ENCODE assay signal across 8 mouse cellular contexts in genomic region chr11:115512407-115513183, GRCm38 (mm10). TPM values are rescaled to one million over a fixed set of nuclear protein-coding genes. Genes with fewer than 3 reads are reported as not detected.
DNase-seq lines count a peak whose midpoint lies in the region; ATAC-seq and TF ChIP-seq lines count a peak whose summit lies in the region.

No protein-coding gene starts in this region.

- no peak for TF ChIP-seq POLR2A in lung, adult 2 months (IDR thresholded peaks at IDR 0.05; ENCODE audit: borderline replicate concordance, extremely low read depth, low read depth, low read length)

- H3K4me3 ChIP-seq in embryonic facial prominence, embryonic 12.5 days, result peak overlapping the region; percentile 92
- peak overlapping the region; percentile 94 for H3K4me3 ChIP-seq in lung, adult 2 months (replicated peaks; ENCODE audit: extremely low read depth, low read depth, low read length)
- H3K4me3 ChIP-seq in neural tube, embryonic 14.5 days (ENCODE audit: low read depth, low read length), result peak overlapping the region; percentile 100

- peak overlapping the region; percentile 81 for H3K9ac ChIP-seq in embryonic facial prominence, embryonic 12.5 days
- peak overlapping the region; percentile 100 for H3K9ac ChIP-seq in neural tube, embryonic 14.5 days (replicated peaks; ENCODE audit: low read depth, low read length)

- H3K4me2 ChIP-seq in embryonic facial prominence, embryonic 12.5 days (replicated peaks), result peak overlapping the region; percentile 89
- H3K4me2 ChIP-seq in neural tube, embryonic 14.5 days (ENCODE audit: low read depth, low read length), result peak overlapping the region; percentile 92

- DNase-seq in gastrocnemius, adult 18-20 months (ENCODE audit: low spot score), result peak; percentile 39
- no peak for DNase-seq in gastrocnemius, adult 8-10 months (ENCODE audit: low spot score in 2 of 2)
- DNase-seq in lung, adult 2 months, result peak; percentile 23
- DNase-seq in cerebellum, adult 11-12 months, result no peak
- no peak for DNase-seq in right cerebral cortex, postnatal 10 days (ENCODE audit: low spot score in 2 of 2)

- 36% methylated on average over 8 of the region's 8 CpGs for WGBS in embryonic facial prominence, embryonic 12.5 days
- WGBS in lung, adult 2 months, result 18% methylated on average over 8 of the region's 8 CpGs
- 13% methylated on average over 8 of the region's 8 CpGs for WGBS in neural tube, embryonic 14.5 days

- H3K27me3 ChIP-seq in embryonic facial prominence, embryonic 12.5 days, result no peaks in the 10 kb centered on the region
- no peaks in the 10 kb centered on the region; the same call in 1 of the 2 replicates for H3K27me3 ChIP-seq in neural tube, embryonic 14.5 days (ENCODE audit: control insufficient read depth, insufficient read depth, low read length)

- H3K9me3 ChIP-seq in embryonic facial prominence, embryonic 12.5 days, result no peaks in the 10 kb centered on the region
- no peaks in the 10 kb centered on the region for H3K9me3 ChIP-seq in neural tube, embryonic 14.5 days (ENCODE audit: control insufficient read depth, low read length)

- peak overlapping the region; percentile 61; the same call in 1 of the 2 replicates for H3K27ac ChIP-seq in embryonic facial prominence, embryonic 12.5 days
- H3K27ac ChIP-seq in neural tube, embryonic 14.5 days (ENCODE audit: low read depth, low read length), result peak overlapping the region; percentile 86

- no peaks in the 10 kb centered on the region for H3K36me3 ChIP-seq in embryonic facial prominence, embryonic 12.5 days
- H3K36me3 ChIP-seq in neural tube, embryonic 14.5 days (ENCODE audit: control insufficient read depth, insufficient read depth, low read length), result no peaks in the 10 kb centered on the region

- TF ChIP-seq CTCF in lung, adult 2 months (IDR thresholded peaks at IDR 0.05; ENCODE audit: insufficient read depth, low read length), result no peak

- no peak for ATAC-seq in embryonic facial prominence, embryonic 12.5 days (ENCODE audit: insufficient number of reproducible peaks, insufficient read depth, low FRiP score, low TSS enrichment)
- ATAC-seq in hematopoietic stem cell, adult 5-6 weeks (replicated peaks in 1 of 2; ENCODE audit: insufficient read depth in 1 of 2, low FRiP score in 2 of 2, low TSS enrichment in 1 of 2, low read depth in 1 of 2, poor library complexity in 2 of 2, severe bottlenecking in 2 of 2), result peak; percentile 35 to 43; a peak in 3 of 4 replicates
- ATAC-seq in neural tube, embryonic 14.5 days (ENCODE audit: low read depth), result no peak

- peaks cover 47% of the 10 kb centered on the region for H3K4me1 ChIP-seq in embryonic facial prominence, embryonic 12.5 days
- H3K4me1 ChIP-seq in lung, adult 2 months (ENCODE audit: control insufficient read depth, insufficient read depth, low read length), result peaks cover 7% of the 10 kb centered on the region
- H3K4me1 ChIP-seq in neural tube, embryonic 14.5 days (ENCODE audit: control insufficient read depth, insufficient read depth, low read length), result peaks cover 36% of the 10 kb centered on the region

RNA-seq across cellular contexts. Expression of gene Jpt1, which starts 1.6 kb away (rescaled TPM):
- total RNA-seq in gastrocnemius, adult 18-20 months (2021), result 10 to 100 TPM; 49.7 to 52.4 TPM
- 10 to 100 TPM; 64.3 to 70.0 (median 66.3) TPM for total RNA-seq in gastrocnemius, adult 8-10 months (2022)
- 591 and 626 TPM in 2 replicates for polyA plus RNA-seq in embryonic facial prominence, embryonic 12.5 days (2016; fragmentation: Nextera tagmentation; extraction: Ambion mirVana)
- total RNA-seq in hematopoietic stem cell, adult 5-6 weeks (2017), result 122 and 126 TPM in 2 replicates
- polyA plus RNA-seq in lung, adult 2 months (2012; rRNA removed), result 114 and 147 TPM in 2 replicates
- 1,282 and 1,347 TPM in 2 replicates for polyA plus RNA-seq in neural tube, embryonic 14.5 days (2014; fragmentation: Nextera tagmentation; extraction: Ambion mirVana)

RNA-seq across cellular contexts. Expression of gene Nt5c, which starts 20.9 kb away (rescaled TPM):
- 1 to 10 TPM; 6.2 to 6.8 TPM for total RNA-seq in gastrocnemius, adult 18-20 months (2021)
- 1 to 10 TPM; 5.4 to 7.4 (median 6.6) TPM for total RNA-seq in gastrocnemius, adult 8-10 months (2022)
- polyA plus RNA-seq in embryonic facial prominence, embryonic 12.5 days (2016; fragmentation: Nextera tagmentation; extraction: Ambion mirVana), result 73.7 and 80.6 TPM in 2 replicates
- total RNA-seq in hematopoietic stem cell, adult 5-6 weeks (2017), result 62.3 and 99.8 TPM in 2 replicates
- 47.1 and 54.9 TPM in 2 replicates for polyA plus RNA-seq in lung, adult 2 months (2012; rRNA removed)
- polyA plus RNA-seq in neural tube, embryonic 14.5 days (2014; fragmentation: Nextera tagmentation; extraction: Ambion mirVana), result 84.4 and 95.8 TPM in 2 replicates

RNA-seq across cellular contexts. Expression of gene Sumo2, which starts 23.5 kb away (rescaled TPM):
- 100 to 1,000 TPM; 146 TPM for total RNA-seq in gastrocnemius, adult 18-20 months (2021)
- total RNA-seq in gastrocnemius, adult 8-10 months (2022), result 100 to 1,000 TPM; 138 to 163 (median 141) TPM
- polyA plus RNA-seq in embryonic facial prominence, embryonic 12.5 days (2016; fragmentation: Nextera tagmentation; extraction: Ambion mirVana), result 1,276 and 1,289 TPM in 2 replicates
- total RNA-seq in hematopoietic stem cell, adult 5-6 weeks (2017), result 501 and 618 TPM in 2 replicates
- polyA plus RNA-seq in lung, adult 2 months (2012; rRNA removed), result 43.5 and 67.9 TPM in 2 replicates
- 994 and 1,036 TPM in 2 replicates for polyA plus RNA-seq in neural tube, embryonic 14.5 days (2014; fragmentation: Nextera tagmentation; extraction: Ambion mirVana)

RNA-seq across cellular contexts. Expression of gene Armc7, which starts 37.1 kb away (rescaled TPM):
- total RNA-seq in gastrocnemius, adult 18-20 months (2021), result 1 to 10 TPM in 1 of 2 experiments, under 1 TPM in 1; 0.82 to 1.3 TPM
- total RNA-seq in gastrocnemius, adult 8-10 months (2022), result 1 to 10 TPM; 1.0 to 1.8 (median 1.5) TPM
- polyA plus RNA-seq in embryonic facial prominence, embryonic 12.5 days (2016; fragmentation: Nextera tagmentation; extraction: Ambion mirVana), result 10.3 and 10.7 TPM in 2 replicates
- 14.7 and 14.9 TPM in 2 replicates for total RNA-seq in hematopoietic stem cell, adult 5-6 weeks (2017)
- polyA plus RNA-seq in lung, adult 2 months (2012; rRNA removed), result 11.6 and 12.0 TPM in 2 replicates
- polyA plus RNA-seq in neural tube, embryonic 14.5 days (2014; fragmentation: Nextera tagmentation; extraction: Ambion mirVana), result 15.5 and 19.4 TPM in 2 replicates

RNA-seq across cellular contexts. Expression of gene Slc16a5, which starts 50.3 kb away (rescaled TPM):
- total RNA-seq in gastrocnemius, adult 18-20 months (2021), result not detected
- total RNA-seq in gastrocnemius, adult 8-10 months (2022), result not detected
- polyA plus RNA-seq in embryonic facial prominence, embryonic 12.5 days (2016; fragmentation: Nextera tagmentation; extraction: Ambion mirVana), result 0.22 and 0.28 TPM in 2 replicates
- not detected in 2 replicates for total RNA-seq in hematopoietic stem cell, adult 5-6 weeks (2017)
- 0.80 and 0.95 TPM in 2 replicates for polyA plus RNA-seq in lung, adult 2 months (2012; rRNA removed)
- 0.15 TPM in 2 replicates for polyA plus RNA-seq in neural tube, embryonic 14.5 days (2014; fragmentation: Nextera tagmentation; extraction: Ambion mirVana)

Comparison
In these comparisons a context has a peak if more than half of its experiments do, and no peak if none do; other contexts are left out.
1. DNase-seq: peak in gastrocnemius, adult 18-20 months (single experiment) and lung, adult 2 months (single experiment); none in gastrocnemius, adult 8-10 months (0 of 2), cerebellum, adult 11-12 months (single experiment) and right cerebral cortex, postnatal 10 days (0 of 2).
2. ATAC-seq: peak in hematopoietic stem cell, adult 5-6 weeks (2 of 2); none in embryonic facial prominence, embryonic 12.5 days (single experiment) and neural tube, embryonic 14.5 days (single experiment).
3. Peak in every context shown above with its lines, with median percentiles within 50 percentile points of each other: H3K4me3 ChIP-seq.